Mouse (Mus musculus) gastrocnemius, postnatal 14 days (tissue): ENCODE measurements around the gene Il16. TPM values are rescaled to one million over a fixed set of nuclear protein-coding genes. Genes with fewer than 3 reads are reported as not detected.

Source experiments
- total RNA-seq, 2 experiments: library from RNA; stranded (reverse); gene quantifications; 2 replicates each; pipeline ENCODE4 v1.2.3; 2021

Gene Il16
- total RNA-seq, 2 experiments from 2014 or later: 4.2 to 6.6 TPM

Other genes starting within 250 kb of the Il16 start
- gene Tmc3, start 160.8 kb downstream of the Il16 start, total RNA-seq: under 1 TPM; 0.20 to 0.35 TPM
- gene Stard5, start 113.8 kb downstream of the Il16 start, total RNA-seq: 1 to 10 TPM; 6.9 to 8.0 TPM
- gene Cfap161, start 49.2 kb upstream of the Il16 start, total RNA-seq: not detected
- 1 to 10 TPM; 4.8 to 5.5 TPM for gene Tlnrd1, start 138.6 kb upstream of the Il16 start, total RNA-seq
- 10 to 100 TPM; 31.5 to 38.8 TPM for gene Mesd, start 138.7 kb upstream of the Il16 start, total RNA-seq